Mouse (Mus musculus) inflammation-experienced regulatory T-cells, adult 6 months (primary cell): Measurements from ENCODE around the gene Mug1. TPM values are rescaled to one million over a fixed set of nuclear protein-coding genes. Genes with fewer than 3 reads are reported as not detected.
"Not testable (repeated sequence)": the region's sequence is repeated elsewhere in the genome, so short reads cannot be mapped to it uniquely, and the experiment has no call there.

Experiments used
- ATAC-seq: one replicate; pipeline ENCODE4 v1.8.0; 2017
- polyA plus RNA-seq, 3 experiments: library from polyadenylated mRNA; unstranded; fragments of 100-300 nt; shearing (Covaris generic); gene quantifications; one replicate each; pipeline ENCODE4 v1.2.1; 2017

The Mug1 gene
- not detected for polyA plus RNA-seq

GRCm38 (mm10) chr6:121838271-121838670 is at the start of gene Mug1:
Mug1 (plus strand) TSS chr6:121838541.
- ATAC-seq = not testable (repeated sequence)

GRCm38 (mm10) chr6:121828034-121828433 is 10.3 kb upstream of the Mug1 start:
- ATAC-seq = no peak

GRCm38 (mm10) chr6:121836361-121836760 is 2.0 kb upstream of the Mug1 start:
- no peak for ATAC-seq

- ATAC-seq = no peak
Measured at GRCm38 (mm10) chr6:121848378-121848777, 10.0 kb downstream of the Mug1 start.

Other genes starting within 250 kb of the Mug1 start
- gene A2m, start 203.2 kb upstream of the Mug1 start, polyA plus RNA-seq = not detected
- under 1 TPM in 1 of 3 experiments, not detected in 2; 0.12 TPM for gene Gm7298, start 105.6 kb upstream of the Mug1 start, polyA plus RNA-seq
- gene Mug2, start 168.2 kb downstream of the Mug1 start, polyA plus RNA-seq = not detected